12 mouse cellular contexts compared by ENCODE assay signal in genomic region chr17:85684841-85685688, GRCm38 (mm10). TPM values are rescaled to one million over a fixed set of nuclear protein-coding genes. Genes with fewer than 3 reads are reported as not detected.
DNase-seq lines count a peak whose midpoint lies in the region; ATAC-seq lines count a peak whose summit lies in the region.
"Had no signal": no experiment of that assay in that cellular context is flagged by ENCODE, and none has a peak within 500 bp of the region (broad histone marks: within the 10 kb centered on the region; RNA-seq: fewer than 3 reads in every experiment).

No protein-coding gene starts in this region.

- no peaks in the 10 kb centered on the region for H3K9me3 ChIP-seq in forebrain, embryonic 12.5 days
- H3K9me3 ChIP-seq in forebrain, embryonic 14.5 days (replicated peaks; ENCODE audit: control insufficient read depth, low read length), result no peaks in the 10 kb centered on the region
- no peaks in the 10 kb centered on the region for H3K9me3 ChIP-seq in kidney, embryonic 15.5 days (replicated peaks)
- no peaks in the 10 kb centered on the region for H3K9me3 ChIP-seq in embryonic facial prominence, embryonic 11.5 days (replicated peaks; ENCODE audit: control insufficient read depth, low read length)
- H3K9me3 ChIP-seq in midbrain, embryonic 13.5 days, result no peaks in the 10 kb centered on the region

- WGBS in forebrain, embryonic 12.5 days, result under 1% methylated on average over 46 of the region's 46 CpGs
- WGBS in forebrain, embryonic 14.5 days, result 1% methylated on average over 46 of the region's 46 CpGs
- WGBS in kidney, embryonic 15.5 days, result 1% methylated on average over 46 of the region's 46 CpGs
- WGBS in embryonic facial prominence, embryonic 11.5 days, result 1% methylated on average over 46 of the region's 46 CpGs
- WGBS in midbrain, embryonic 13.5 days, result under 1% methylated on average over 46 of the region's 46 CpGs

- H3K4me1 ChIP-seq in forebrain, embryonic 12.5 days, result peaks cover 36% of the 10 kb centered on the region
- H3K4me1 ChIP-seq in forebrain, embryonic 14.5 days (ENCODE audit: control insufficient read depth, insufficient read depth, low read length), result peaks cover 7% of the 10 kb centered on the region; the same call in 1 of the 2 replicates
- H3K4me1 ChIP-seq in kidney, embryonic 15.5 days, result peaks cover 55% of the 10 kb centered on the region
- peaks cover 5% of the 10 kb centered on the region for H3K4me1 ChIP-seq in embryonic facial prominence, embryonic 11.5 days (ENCODE audit: control insufficient read depth, insufficient read depth, low read length)
- H3K4me1 ChIP-seq in midbrain, embryonic 13.5 days (replicated peaks), result peaks cover 25% of the 10 kb centered on the region

- H3K4me3 ChIP-seq in forebrain, embryonic 12.5 days (replicated peaks), result peak overlapping the region; percentile 44
- no peak overlapping the region for H3K4me3 ChIP-seq in forebrain, embryonic 14.5 days (ENCODE audit: low read depth, low read length)
- H3K4me3 ChIP-seq in kidney, embryonic 15.5 days (replicated peaks), result peak overlapping the region; percentile 57
- H3K4me3 ChIP-seq in embryonic facial prominence, embryonic 11.5 days (ENCODE audit: low read depth, low read length), result peak overlapping the region; percentile 77
- H3K4me3 ChIP-seq in midbrain, embryonic 13.5 days (replicated peaks), result peak overlapping the region; percentile 8; the same call in 1 of the 2 replicates

- H3K27me3 ChIP-seq in forebrain, embryonic 12.5 days, result peaks cover 97% of the 10 kb centered on the region
- H3K27me3 ChIP-seq in forebrain, embryonic 14.5 days (replicated peaks; ENCODE audit: control insufficient read depth, insufficient read depth, low read length), result peaks cover 88% of the 10 kb centered on the region
- H3K27me3 ChIP-seq in kidney, embryonic 15.5 days, result peaks cover 95% of the 10 kb centered on the region
- H3K27me3 ChIP-seq in embryonic facial prominence, embryonic 11.5 days (ENCODE audit: control insufficient read depth, insufficient read depth, low read length), result peaks cover 17% of the 10 kb centered on the region
- peaks cover 100% of the 10 kb centered on the region for H3K27me3 ChIP-seq in midbrain, embryonic 13.5 days

- ATAC-seq in forebrain, embryonic 12.5 days (ENCODE audit: low FRiP score), result no peak
- no peak for ATAC-seq in forebrain, embryonic 14.5 days
- no peak for ATAC-seq in kidney, embryonic 15.5 days (replicated peaks; ENCODE audit: low FRiP score)
- ATAC-seq in embryonic facial prominence, embryonic 11.5 days (replicated peaks; ENCODE audit: insufficient number of reproducible peaks, low FRiP score, low TSS enrichment, low read depth), result no peak
- no peak for ATAC-seq in midbrain, embryonic 13.5 days
- ATAC-seq: Patski had no signal

- H3K9ac ChIP-seq in forebrain, embryonic 12.5 days, result peak overlapping the region; percentile 42
- H3K9ac ChIP-seq in forebrain, embryonic 14.5 days (ENCODE audit: low read length), result no peak overlapping the region
- H3K9ac ChIP-seq in kidney, embryonic 15.5 days, result peak overlapping the region; percentile 62
- H3K9ac ChIP-seq in embryonic facial prominence, embryonic 11.5 days (replicated peaks; ENCODE audit: low read length), result peak overlapping the region; percentile 94
- no peak overlapping the region for H3K9ac ChIP-seq in midbrain, embryonic 13.5 days (replicated peaks)

- peak overlapping the region; percentile 21; the same call in 1 of the 2 replicates for H3K4me2 ChIP-seq in forebrain, embryonic 12.5 days
- no peak overlapping the region for H3K4me2 ChIP-seq in forebrain, embryonic 14.5 days (ENCODE audit: low read length)
- H3K4me2 ChIP-seq in kidney, embryonic 15.5 days, result peak overlapping the region; percentile 74
- H3K4me2 ChIP-seq in embryonic facial prominence, embryonic 11.5 days (ENCODE audit: low read depth, low read length), result peak overlapping the region; percentile 61
- H3K4me2 ChIP-seq in midbrain, embryonic 13.5 days (replicated peaks), result no peak overlapping the region

- no peak for DNase-seq in forebrain, embryonic 14.5 days (ENCODE audit: low spot score)
- no peak for DNase-seq in kidney, adult 9 months
- peak; percentile 53 for DNase-seq in embryonic facial prominence, embryonic 11.5 days (ENCODE audit: low spot score)
- no peak for DNase-seq in ovary, postnatal 14 days (ENCODE audit: low spot score)
- DNase-seq in layer of hippocampus, postnatal 14 days (ENCODE audit: low spot score in 2 of 2), result no peak

- H3K36me3 ChIP-seq in forebrain, embryonic 12.5 days (replicated peaks), result no peaks in the 10 kb centered on the region
- H3K36me3 ChIP-seq in forebrain, embryonic 14.5 days (ENCODE audit: control insufficient read depth, insufficient read depth, low read length), result no peaks in the 10 kb centered on the region
- H3K36me3 ChIP-seq in kidney, embryonic 15.5 days, result no peaks in the 10 kb centered on the region
- no peaks in the 10 kb centered on the region for H3K36me3 ChIP-seq in embryonic facial prominence, embryonic 11.5 days (replicated peaks; ENCODE audit: control insufficient read depth, insufficient read depth, low read depth, low read length)
- H3K36me3 ChIP-seq in midbrain, embryonic 13.5 days, result no peaks in the 10 kb centered on the region

- H3K27ac ChIP-seq in forebrain, embryonic 12.5 days, result peak overlapping the region; percentile 50; the same call in 1 of the 2 replicates
- no peak overlapping the region for H3K27ac ChIP-seq in forebrain, embryonic 14.5 days (ENCODE audit: low read depth, low read length)
- H3K27ac ChIP-seq in kidney, embryonic 15.5 days, result peak overlapping the region; percentile 75
- H3K27ac ChIP-seq in embryonic facial prominence, embryonic 11.5 days (replicated peaks; ENCODE audit: low read depth, low read length), result peak overlapping the region; percentile 75
- H3K27ac ChIP-seq in midbrain, embryonic 13.5 days, result no peak overlapping the region

RNA-seq across cellular contexts. Expression of gene Six2, which starts 3.0 kb away (rescaled TPM):
- 6.9 and 9.5 TPM in 2 replicates for polyA plus RNA-seq in forebrain, embryonic 12.5 days (2016; fragmentation: Nextera tagmentation; extraction: Ambion mirVana)
- 0.23 TPM in 2 replicates for polyA plus RNA-seq in forebrain, embryonic 14.5 days (2014; fragmentation: Nextera tagmentation; extraction: Ambion mirVana)
- 16.9 and 18.9 TPM in 2 replicates for polyA plus RNA-seq in kidney, embryonic 15.5 days (2015; fragmentation: Nextera tagmentation; extraction: Ambion mirVana)
- polyA plus RNA-seq in embryonic facial prominence, embryonic 11.5 days (2014; fragmentation: Nextera tagmentation; extraction: Ambion mirVana), result 42.5 and 55.0 TPM in 2 replicates
- 0.30 and 0.31 TPM in 2 replicates for polyA plus RNA-seq in midbrain, embryonic 13.5 days (2015; fragmentation: Nextera tagmentation; extraction: Ambion mirVana)
- under 1 TPM; 0.23 to 0.29 TPM for total RNA-seq in layer of hippocampus, postnatal 14 days (2021)
- total RNA-seq: hematopoietic stem cell, adult 5-6 weeks; liver, adult 2 months; megakaryocyte progenitor cell, adult 5-6 weeks had no signal
- polyA plus RNA-seq: liver, adult 2 months; Patski had no signal

Comparison
In these comparisons a context has a peak if more than half of its experiments do, and no peak if none do; other contexts are left out.
1. H3K27ac ChIP-seq: peak in forebrain, embryonic 12.5 days (single experiment), kidney, embryonic 15.5 days (single experiment) and embryonic facial prominence, embryonic 11.5 days (single experiment); none in forebrain, embryonic 14.5 days (single experiment) and midbrain, embryonic 13.5 days (single experiment).
2. H3K4me2 ChIP-seq: peak in forebrain, embryonic 12.5 days (single experiment), kidney, embryonic 15.5 days (single experiment) and embryonic facial prominence, embryonic 11.5 days (single experiment); none in forebrain, embryonic 14.5 days (single experiment) and midbrain, embryonic 13.5 days (single experiment).
3. H3K9ac ChIP-seq: peak in forebrain, embryonic 12.5 days (single experiment), kidney, embryonic 15.5 days (single experiment) and embryonic facial prominence, embryonic 11.5 days (single experiment); none in forebrain, embryonic 14.5 days (single experiment) and midbrain, embryonic 13.5 days (single experiment).